Mouse (Mus musculus) stomach, embryonic 14.5 days (tissue): Measurements from ENCODE around the gene Trpm8. TPM values are rescaled to one million over a fixed set of nuclear protein-coding genes. Genes with fewer than 3 reads are reported as not detected.
A peak's percentile ranks its signal among the peaks of the same experiment; 100 is the strongest.

Source experiments
- ATAC-seq: fragments of 200-750 bp; cut with Nextera tagmentation; 2 replicates; pipeline ENCODE4 v1.8.0; 2017; ENCODE audit warnings: low read depth, moderate TSS enrichment; ENCODE audit not compliant: insufficient number of reproducible peaks, insufficient read depth, low FRiP score
- H3K27ac ChIP-seq: fragments of 300-500 bp; sonication (generic); 2 replicates; pipeline ENCODE4 v1.5.1; 2014; ENCODE audit warnings: mild to moderate bottlenecking, low read length, moderate library complexity, mixed read lengths
- H3K27me3 ChIP-seq: fragments of 300-500 bp; sonication (generic); 2 replicates; pipeline ENCODE4 v1.6.1; 2014; ENCODE audit warnings: low read length, control low read depth, mixed read lengths; ENCODE audit not compliant: control insufficient read depth, insufficient read depth
- H3K36me3 ChIP-seq: fragments of 300-500 bp; sonication (generic); 2 replicates; pipeline ENCODE4 v1.6.1; 2014; ENCODE audit warnings: mild to moderate bottlenecking, control low read depth, low read length, moderate library complexity, mixed read lengths; ENCODE audit not compliant: control insufficient read depth, insufficient read depth
- H3K4me1 ChIP-seq: fragments of 300-500 bp; sonication (generic); 2 replicates; pipeline ENCODE4 v1.6.1; 2014; ENCODE audit warnings: low read length, control low read depth, mixed read lengths; ENCODE audit not compliant: control insufficient read depth, insufficient read depth
- H3K4me2 ChIP-seq: fragments of 300-500 bp; sonication (generic); replicated peaks from 2 replicates; pipeline ENCODE4 v1.6.1; 2014; ENCODE audit warnings: low read depth, low read length, control low read depth
- H3K4me3 ChIP-seq: fragments of 300-500 bp; sonication (generic); 2 replicates; pipeline ENCODE4 v1.5.1; 2014; ENCODE audit warnings: low read depth, low read length, control low read depth
- H3K9ac ChIP-seq: fragments of 300-500 bp; sonication (generic); replicated peaks from 2 replicates; pipeline ENCODE4 v1.6.1; 2014; ENCODE audit warnings: low read depth, mild to moderate bottlenecking, control low read depth, low read length, moderate library complexity, mixed read lengths
- H3K9me3 ChIP-seq: fragments of 300-500 bp; sonication (generic); 2 replicates; pipeline ENCODE4 v1.6.1; 2016; ENCODE audit warnings: low read depth, low read length, control low read depth; ENCODE audit not compliant: control insufficient read depth
- WGBS: fragments of 180-500 bp; shearing (Covaris S2); extraction: QIAGEN DNeasy Blood & Tissue Kit; methylation state at CpG from one replicate; pipeline ENCODE4 v1.1.7; 2014; 5-methylcytosine and 5-hydroxymethylcytosine counted together
- polyA plus RNA-seq: library from polyadenylated mRNA; unstranded; fragments of >200 nt; fragmentation: Nextera tagmentation; extraction: Ambion mirVana; gene quantifications from 2 replicates; pipeline ENCODE4 v1.2.1, GENCODE M21; 2014

Gene Trpm8
- polyA plus RNA-seq, 1 experiment from 2014 or later, result not detected

DNA sequence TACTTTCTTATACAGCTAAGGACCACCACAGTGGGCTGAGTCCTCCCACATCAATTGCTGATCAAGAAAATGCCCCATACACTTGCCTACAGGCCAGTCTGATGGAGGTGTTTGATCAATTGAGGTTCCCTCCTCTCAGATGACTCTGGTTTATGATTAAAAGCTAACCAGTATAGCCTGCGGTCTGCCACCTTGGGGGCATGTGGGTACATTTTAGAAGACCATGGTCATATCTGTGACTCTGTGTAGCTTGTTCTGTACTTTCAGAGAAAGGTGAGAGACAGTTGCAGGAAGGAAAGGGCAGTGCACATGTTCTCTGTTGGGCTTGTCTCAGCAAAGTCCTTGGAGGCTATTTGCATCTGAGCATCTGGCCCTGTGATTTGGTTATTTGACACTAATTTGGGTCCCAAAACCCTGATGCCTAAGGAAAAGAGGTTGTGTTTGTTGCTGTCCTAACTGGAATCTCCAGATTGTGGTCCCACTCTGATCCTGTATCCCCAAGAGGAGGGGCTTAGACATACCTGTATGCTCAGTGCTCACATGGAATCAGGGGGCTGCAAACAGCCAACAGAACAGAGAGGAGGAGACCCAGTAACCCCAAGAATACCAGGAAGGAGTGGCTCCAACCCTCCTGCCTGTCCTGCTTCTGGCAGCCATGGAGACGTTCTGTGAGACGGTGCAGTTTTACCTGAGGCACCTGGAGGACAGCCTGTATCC is 44.6 kb upstream of the Trpm8 start:
- no peak overlapping the region for H3K27ac ChIP-seq
- H3K36me3 ChIP-seq, result no peaks in the 10 kb centered on the region
- no peak overlapping the region for H3K9ac ChIP-seq
- ATAC-seq, result no peak
- no peaks in the 10 kb centered on the region for H3K4me1 ChIP-seq
- 57% methylated on average over 3 of the region's 3 CpGs for WGBS
- H3K27me3 ChIP-seq, result no peaks in the 10 kb centered on the region
- H3K4me3 ChIP-seq, result no peak overlapping the region
- no peak overlapping the region for H3K4me2 ChIP-seq
- peaks cover 89% of the 10 kb centered on the region for H3K9me3 ChIP-seq

DNA sequence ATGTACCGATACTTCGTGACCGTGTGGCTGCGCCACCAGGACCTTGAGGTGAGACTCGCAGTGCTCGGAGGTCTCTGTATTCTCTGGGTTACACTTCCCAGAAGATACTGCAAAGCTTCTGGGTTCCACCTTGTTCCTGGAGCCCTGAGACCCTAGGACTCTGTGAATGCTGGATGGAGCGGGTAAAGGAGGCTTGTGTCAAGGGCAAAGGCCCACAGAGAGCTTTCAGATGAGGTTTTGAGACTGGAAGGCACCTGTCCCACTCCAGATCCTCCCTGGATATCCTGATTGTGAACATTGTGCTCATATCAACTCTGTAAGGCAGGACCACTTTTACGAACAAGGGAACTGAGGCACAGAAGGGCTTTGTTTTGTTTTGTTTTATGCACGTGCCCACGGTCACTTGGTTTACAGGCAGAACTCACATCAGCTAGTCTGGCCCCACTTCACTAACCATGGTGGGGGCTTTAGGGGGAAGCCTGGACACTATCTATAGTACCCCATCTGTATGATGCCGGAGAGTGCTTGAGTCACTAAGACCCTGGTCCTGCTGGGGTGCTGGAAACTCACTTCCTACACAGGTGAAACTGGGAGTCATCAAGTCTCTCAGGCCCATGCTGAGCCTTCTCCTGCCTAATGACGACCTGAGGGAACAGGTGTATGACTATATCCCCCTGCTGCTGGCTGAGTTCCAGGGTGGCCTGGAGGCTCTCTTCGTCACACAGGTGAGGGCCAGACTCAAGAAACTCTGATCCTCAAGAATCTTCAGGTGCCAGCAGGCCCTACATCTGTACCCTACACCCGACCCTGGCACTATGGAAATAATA is 43.8 kb upstream of the Trpm8 start:
- peaks cover 89% of the 10 kb centered on the region for H3K9me3 ChIP-seq
- no peaks in the 10 kb centered on the region for H3K4me1 ChIP-seq
- no peak overlapping the region for H3K27ac ChIP-seq
- ATAC-seq, result 0 out of 2 replicates have a peak, but pooled peaks have one; percentile 4
- no peak overlapping the region for H3K9ac ChIP-seq
- WGBS, result 67% methylated on average over 14 of the region's 14 CpGs
- no peaks in the 10 kb centered on the region for H3K36me3 ChIP-seq
- no peaks in the 10 kb centered on the region for H3K27me3 ChIP-seq
- no peak overlapping the region for H3K4me3 ChIP-seq
- H3K4me2 ChIP-seq, result no peak overlapping the region

DNA sequence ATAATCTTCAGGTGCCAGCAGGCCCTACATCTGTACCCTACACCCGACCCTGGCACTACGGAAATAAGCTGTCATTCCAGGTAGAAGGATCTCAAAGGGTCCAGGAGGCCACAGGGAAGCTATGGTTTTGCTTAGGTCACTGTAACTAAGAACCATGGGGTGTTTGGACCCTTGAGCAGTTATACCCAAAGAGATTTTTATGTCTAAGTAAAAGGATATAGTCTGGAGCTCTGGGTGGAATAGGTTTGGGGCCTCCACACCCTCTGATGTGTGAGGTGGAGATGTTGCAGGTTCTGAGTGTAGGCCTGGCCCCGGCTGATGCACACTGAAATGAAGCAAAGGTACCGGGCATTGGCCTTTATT is 43.2 kb upstream of the Trpm8 start:
- Histone ChIP-seq H3K4me3 (no peak overlapping the region), H3K27me3 (no peaks in the 10 kb centered on the region), H3K36me3 (no peaks in the 10 kb centered on the region), H3K9me3 (peaks cover 89% of the 10 kb centered on the region), H3K9ac (no peak overlapping the region), H3K27ac (no peak overlapping the region), H3K4me1 (no peaks in the 10 kb centered on the region), H3K4me2 (no peak overlapping the region)
- no peak for ATAC-seq
- 64% methylated on average over 4 of the region's 4 CpGs for WGBS

DNA sequence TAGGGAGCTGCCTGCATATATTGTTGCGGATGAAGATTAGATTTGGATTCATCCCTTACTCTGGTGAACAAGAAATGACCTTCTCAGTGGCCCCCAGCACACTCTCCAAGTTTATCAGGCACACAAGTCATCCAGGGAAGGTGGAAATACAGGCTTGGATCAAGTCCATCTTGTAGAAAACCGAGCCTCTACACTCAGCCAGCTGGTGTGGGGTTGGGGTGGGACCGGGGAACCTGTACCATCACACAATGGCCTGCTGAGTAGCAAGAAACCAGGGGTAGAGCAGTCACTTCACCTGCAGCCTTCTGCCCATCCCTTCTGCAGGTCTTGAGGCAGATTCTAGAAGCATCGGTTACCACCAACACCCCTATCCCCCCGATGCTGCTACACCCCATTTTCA is 42.8 kb upstream of the Trpm8 start:
- Histone ChIP-seq H3K9me3 (peaks cover 88% of the 10 kb centered on the region), H3K9ac (no peak overlapping the region), H3K4me1 (no peaks in the 10 kb centered on the region), H3K27me3 (no peaks in the 10 kb centered on the region), H3K4me3 (no peak overlapping the region), H3K27ac (no peak overlapping the region), H3K36me3 (no peaks in the 10 kb centered on the region), H3K4me2 (no peak overlapping the region)
- ATAC-seq, result no peak
- WGBS, result 44% methylated on average over 5 of the region's 5 CpGs

GRCm38 (mm10) chr1:88235046-88235893 is 42.2 kb upstream of the Trpm8 start:
- Histone ChIP-seq H3K27me3 (no peaks in the 10 kb centered on the region), H3K4me1 (no peaks in the 10 kb centered on the region), H3K4me3 (no peak overlapping the region), H3K4me2 (no peak overlapping the region), H3K9ac (no peak overlapping the region), H3K27ac (no peak overlapping the region), H3K9me3 (peaks cover 88% of the 10 kb centered on the region), H3K36me3 (no peaks in the 10 kb centered on the region)
- 64% methylated on average over 11 of the region's 11 CpGs for WGBS
- ATAC-seq, result peak; percentile 0; the same call in 1 of the 2 replicates

DNA sequence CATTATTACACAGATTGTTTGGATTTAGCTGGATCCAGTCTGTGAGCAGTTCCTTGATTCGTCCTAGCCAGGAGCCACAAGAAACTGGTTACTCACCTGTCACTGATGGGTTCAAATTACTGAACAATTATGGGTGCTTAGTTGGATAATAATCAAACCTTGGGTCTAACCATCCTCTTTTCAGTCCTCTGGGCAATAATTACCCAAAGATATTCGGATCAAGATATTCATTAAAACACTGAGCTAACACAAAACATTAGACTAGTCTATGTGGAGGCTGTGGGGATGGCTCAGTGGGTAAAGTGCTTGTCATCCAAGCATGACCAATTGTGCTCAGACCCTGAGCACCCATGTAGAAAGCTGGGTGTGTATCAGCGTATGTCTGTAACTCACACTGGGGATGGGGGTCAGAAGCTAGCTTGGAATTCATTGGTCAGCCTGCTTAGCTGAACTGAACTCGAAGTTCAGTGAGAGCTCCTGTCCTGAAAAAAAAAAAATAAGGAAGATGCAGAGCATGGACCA is 41.5 kb upstream of the Trpm8 start:
- no peak for ATAC-seq
- H3K4me2 ChIP-seq, result no peak overlapping the region
- WGBS, result 65% methylated on average over 4 of the region's 4 CpGs
- no peak overlapping the region for H3K9ac ChIP-seq
- H3K36me3 ChIP-seq, result no peaks in the 10 kb centered on the region
- H3K4me1 ChIP-seq, result no peaks in the 10 kb centered on the region
- H3K9me3 ChIP-seq, result peaks cover 88% of the 10 kb centered on the region
- H3K27ac ChIP-seq, result no peak overlapping the region
- no peak overlapping the region for H3K4me3 ChIP-seq
- H3K27me3 ChIP-seq, result no peaks in the 10 kb centered on the region

GRCm38 (mm10) chr1:88237311-88237710 is 40.1 kb upstream of the Trpm8 start:
- ATAC-seq, result peak; percentile 2; the same call in 1 of the 2 replicates
- H3K9me3 ChIP-seq, result peaks cover 84% of the 10 kb centered on the region
- no peaks in the 10 kb centered on the region for H3K4me1 ChIP-seq
- WGBS, result 74% methylated on average over 5 of the region's 5 CpGs
- no peaks in the 10 kb centered on the region for H3K36me3 ChIP-seq
- no peak overlapping the region for H3K27ac ChIP-seq
- no peaks in the 10 kb centered on the region for H3K27me3 ChIP-seq
- no peak overlapping the region for H3K4me2 ChIP-seq
- H3K9ac ChIP-seq, result no peak overlapping the region
- no peak overlapping the region for H3K4me3 ChIP-seq

DNA sequence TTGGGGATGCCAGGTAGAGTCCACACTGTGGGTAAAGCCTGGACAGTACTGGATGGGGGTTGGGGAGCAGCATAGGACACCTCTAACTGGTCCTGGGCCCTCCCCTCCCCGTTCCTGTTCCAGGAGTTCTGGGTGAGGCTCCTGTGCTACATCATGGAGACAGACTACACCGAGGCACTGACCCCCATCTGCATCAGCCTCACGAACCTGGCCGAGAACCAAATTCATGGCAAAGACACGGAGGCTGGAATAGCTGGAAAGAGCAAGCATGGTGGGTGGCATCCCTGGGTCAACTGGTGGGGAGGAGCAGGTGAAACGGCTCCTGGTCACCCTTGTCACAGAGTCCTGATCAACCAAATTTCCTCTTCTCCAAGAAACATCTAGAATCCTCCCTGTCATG is 38.7 kb upstream of the Trpm8 start:
- no peak overlapping the region for H3K9ac ChIP-seq
- no peaks in the 10 kb centered on the region for H3K4me1 ChIP-seq
- peaks cover 79% of the 10 kb centered on the region for H3K9me3 ChIP-seq
- no peak for ATAC-seq
- no peak overlapping the region for H3K27ac ChIP-seq
- H3K27me3 ChIP-seq, result no peaks in the 10 kb centered on the region
- no peak overlapping the region for H3K4me2 ChIP-seq
- H3K36me3 ChIP-seq, result no peaks in the 10 kb centered on the region
- H3K4me3 ChIP-seq, result no peak overlapping the region
- 75% methylated on average over 6 of the region's 6 CpGs for WGBS
